Comparison of ENCODE assay signal across 8 mouse cellular contexts in the genomic region with DNA sequence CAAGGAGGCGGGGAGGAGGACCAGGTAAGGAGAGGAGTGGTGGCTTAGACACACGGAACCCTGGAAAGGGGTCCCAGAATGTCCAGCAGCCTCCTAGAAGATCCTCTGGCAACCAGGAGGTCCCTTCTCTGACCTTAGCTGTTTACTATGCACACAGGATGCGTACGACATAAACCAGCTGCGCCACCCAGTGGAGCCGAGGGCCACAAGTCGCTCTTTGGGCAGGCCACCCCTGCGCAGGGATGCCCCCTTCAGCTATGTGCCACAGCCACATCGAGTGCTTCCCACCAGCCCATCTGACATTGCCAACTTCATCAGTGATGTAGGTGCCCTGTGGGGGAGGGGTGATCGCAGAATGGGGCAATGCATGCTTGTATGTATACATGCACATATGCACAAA. TPM values are rescaled to one million over a fixed set of nuclear protein-coding genes. Genes with fewer than 3 reads are reported as not detected.
A peak's percentile ranks its signal among the peaks of the same experiment; 100 is the strongest.
DNase-seq lines count a peak whose midpoint lies in the region; ATAC-seq and TF ChIP-seq lines count a peak whose summit lies in the region.

No protein-coding gene starts in this region.

- no peak overlapping the region for H3K4me3 ChIP-seq in heart, embryonic 14.5 days (ENCODE audit: control insufficient read depth in 1 of 2, insufficient read depth in 1 of 2, low read depth in 1 of 2, low read length in 2 of 2)
- H3K4me3 ChIP-seq in CH12.LX (replicated peaks in 1 of 3; ENCODE audit: low read depth in 2 of 3, low read length in 2 of 3, poor library complexity in 1 of 3), result no peak overlapping the region
- H3K4me3 ChIP-seq in forebrain, embryonic 14.5 days (ENCODE audit: low read depth, low read length), result peak overlapping the region; percentile 17
- 0 out of 2 replicates have a peak overlapping the region, but pooled peaks have one; percentile 19 for H3K4me3 ChIP-seq in limb, embryonic 15.5 days

- peak overlapping the region; percentile 54 for H3K4me2 ChIP-seq in heart, embryonic 14.5 days (ENCODE audit: low read length)
- no peak overlapping the region for H3K4me2 ChIP-seq in CH12.LX (ENCODE audit: insufficient read depth, low read depth, poor library complexity, severe bottlenecking)
- peak overlapping the region; percentile 37 for H3K4me2 ChIP-seq in forebrain, embryonic 14.5 days (ENCODE audit: low read length)
- peak overlapping the region; percentile 42 for H3K4me2 ChIP-seq in limb, embryonic 15.5 days

- 45% methylated on average over 10 of the region's 10 CpGs for WGBS in heart, embryonic 14.5 days
- 64% methylated on average over 10 of the region's 10 CpGs for WGBS in forebrain, embryonic 14.5 days
- 74% methylated on average over 10 of the region's 10 CpGs for WGBS in limb, embryonic 15.5 days

- no peaks in the 10 kb centered on the region for H3K36me3 ChIP-seq in heart, embryonic 14.5 days (ENCODE audit: control insufficient read depth, insufficient read depth, low read length)
- no peaks in the 10 kb centered on the region for H3K36me3 ChIP-seq in CH12.LX (replicated peaks in 1 of 2; ENCODE audit: control insufficient read depth in 1 of 2, insufficient read depth in 1 of 2, low read length in 1 of 2)
- H3K36me3 ChIP-seq in forebrain, embryonic 14.5 days (ENCODE audit: control insufficient read depth, insufficient read depth, low read length), result no peaks in the 10 kb centered on the region
- H3K36me3 ChIP-seq in limb, embryonic 15.5 days, result no peaks in the 10 kb centered on the region

- H3K27ac ChIP-seq in heart, embryonic 14.5 days (replicated peaks in 1 of 2; ENCODE audit: control insufficient read depth in 1 of 2, insufficient read depth in 1 of 2, low read depth in 2 of 2, low read length in 2 of 2), result no peak overlapping the region
- no peak overlapping the region for H3K27ac ChIP-seq in CH12.LX (ENCODE audit: insufficient read depth, low read depth)
- no peak overlapping the region for H3K27ac ChIP-seq in forebrain, embryonic 14.5 days (ENCODE audit: low read depth, low read length)
- no peak overlapping the region for H3K27ac ChIP-seq in limb, embryonic 15.5 days

- no peak for ATAC-seq in heart, embryonic 14.5 days (ENCODE audit: insufficient number of reproducible peaks, insufficient read depth, low FRiP score, low read depth)
- ATAC-seq in forebrain, embryonic 14.5 days, result no peak
- no peak for ATAC-seq in limb, embryonic 15.5 days (ENCODE audit: insufficient number of reproducible peaks, low FRiP score, low TSS enrichment, low read depth)

- no peak for DNase-seq in heart, adult 9 months (ENCODE audit: low spot score in 2 of 2)
- DNase-seq in CH12.LX (ENCODE audit: extremely low read depth), result peak; percentile 21
- no peak for DNase-seq in forebrain, embryonic 14.5 days (ENCODE audit: low spot score)
- peak; percentile 45 for DNase-seq in retina, embryonic 14.5 days (ENCODE audit: low spot score)
- no peak for DNase-seq in T-cell, adult 2 months (ENCODE audit: low spot score)
- no peak for DNase-seq in left cerebral cortex, postnatal 36 days (ENCODE audit: low spot score in 2 of 2)

- in situ Hi-C loops in CH12.LX (cut with MboI; ENCODE audit: low pct_ligation_motif_present, low pct_unique_long_range_greater_than_20kb, low sequenced_read_pairs), result no loop called here

- H3K4me1 ChIP-seq in heart, embryonic 14.5 days (ENCODE audit: control insufficient read depth in 2 of 2, insufficient read depth in 2 of 2, low read length in 2 of 2), result no peaks in the 10 kb centered on the region; a peak in 1 of 4 replicates
- H3K4me1 ChIP-seq in CH12.LX (ENCODE audit: control insufficient read depth in 1 of 2, insufficient read depth in 2 of 2), result peaks cover 4 to 14% of the 10 kb centered on the region in 2 experiments; a peak in 3 of 4 replicates
- H3K4me1 ChIP-seq in forebrain, embryonic 14.5 days (ENCODE audit: control insufficient read depth, insufficient read depth, low read length), result no peaks in the 10 kb centered on the region
- H3K4me1 ChIP-seq in limb, embryonic 15.5 days, result peaks cover 7% of the 10 kb centered on the region; the same call in 1 of the 2 replicates

- intact Hi-C loops in left cerebral cortex, postnatal 36 days (cut with DNase I), result no loop called here

- no peak for TF ChIP-seq EP300 in CH12.LX (IDR thresholded peaks at IDR 0.05; ENCODE audit: low read length)

- no peaks in the 10 kb centered on the region for H3K27me3 ChIP-seq in heart, embryonic 14.5 days (ENCODE audit: control insufficient read depth, insufficient read depth, low read length)
- peaks cover 21% of the 10 kb centered on the region for H3K27me3 ChIP-seq in CH12.LX (replicated peaks)
- H3K27me3 ChIP-seq in forebrain, embryonic 14.5 days (replicated peaks; ENCODE audit: control insufficient read depth, insufficient read depth, low read length), result peaks cover 1% of the 10 kb centered on the region; the same call in 1 of the 2 replicates
- H3K27me3 ChIP-seq in limb, embryonic 15.5 days, result no peaks in the 10 kb centered on the region

- peak in 1 of 2 experiments; percentile 63; a peak in 2 of 4 replicates for TF ChIP-seq CTCF in CH12.LX (conservative IDR thresholded peaks at IDR 0.05 in 1 of 2, IDR thresholded peaks at IDR 0.05 in 1 of 2; ENCODE audit: low read depth in 2 of 2, low read length in 2 of 2)

- dilution Hi-C loops in CH12.LX (cut with MboI; ENCODE audit: extremely low pct_ligation_motif_present, extremely low pct_unique_long_range_greater_than_20kb, low sequenced_read_pairs), result no loop called here

- H3K79me2 ChIP-seq in CH12.LX (replicated peaks; ENCODE audit: control insufficient read depth, extremely low read depth, insufficient read depth, poor library complexity, severe bottlenecking), result no peaks in the 10 kb centered on the region

- no peak for TF ChIP-seq POLR2A in CH12.LX (IDR thresholded peaks at IDR 0.05; ENCODE audit: low read depth, low read length)

- H3K9me3 ChIP-seq in heart, embryonic 14.5 days (ENCODE audit: control insufficient read depth, low read length), result peaks cover 19% of the 10 kb centered on the region
- H3K9me3 ChIP-seq in CH12.LX (replicated peaks; ENCODE audit: low read length), result no peaks in the 10 kb centered on the region
- H3K9me3 ChIP-seq in forebrain, embryonic 14.5 days (replicated peaks; ENCODE audit: control insufficient read depth, low read length), result peaks cover 13% of the 10 kb centered on the region; the same call in 1 of the 2 replicates
- no peaks in the 10 kb centered on the region for H3K9me3 ChIP-seq in limb, embryonic 15.5 days

- peak; percentile 49 for TF ChIP-seq RAD21 in CH12.LX (IDR thresholded peaks at IDR 0.05; ENCODE audit: low read depth, low read length)

- no peak overlapping the region for H3K9ac ChIP-seq in heart, embryonic 14.5 days (ENCODE audit: low read length)
- H3K9ac ChIP-seq in CH12.LX (ENCODE audit: insufficient read depth, low read depth), result no peak overlapping the region
- H3K9ac ChIP-seq in forebrain, embryonic 14.5 days (ENCODE audit: low read length), result no peak overlapping the region
- H3K9ac ChIP-seq in limb, embryonic 15.5 days, result no peak overlapping the region

TF ChIP-seq in CH12.LX, 34 proteins besides CTCF, POLR2A, EP300 and RAD21:
- TF ChIP-seq SMC3 (IDR thresholded peaks at IDR 0.05; ENCODE audit: low read depth, low read length) (peak; percentile 43), KAT2A (IDR thresholded peaks at IDR 0.05; ENCODE audit: insufficient replicate concordance, low read length) (no peak)

RNA-seq across cellular contexts. Expression of a gene that starts 17.7 kb away (rescaled TPM):
- 0.05 and 0.19 TPM in 2 replicates for polyA plus RNA-seq in heart, embryonic 14.5 days (2014; fragmentation: Nextera tagmentation; extraction: Ambion mirVana)
- not detected in 2 replicates for total RNA-seq in CH12.LX (2012; rRNA removed)
- not detected in 2 replicates for total RNA-seq in CH12.LX (2014; rRNA removed)
- not detected in 2 replicates for polyA plus RNA-seq in CH12.LX (2012; ENCODE audit: insufficient read length, low read depth)
- polyA plus RNA-seq in forebrain, embryonic 14.5 days (2014; fragmentation: Nextera tagmentation; extraction: Ambion mirVana), result 0.69 and 1.4 TPM in 2 replicates
- polyA plus RNA-seq in limb, embryonic 15.5 days (2015; fragmentation: Nextera tagmentation; extraction: Ambion mirVana), result 16.5 and 33.3 TPM in 2 replicates
- under 1 TPM; 0.59 to 0.89 TPM for total RNA-seq in left cerebral cortex, postnatal 36 days (2021)

Comparison
In these comparisons a context has a peak if more than half of its experiments do, and no peak if none do; other contexts are left out.
1. H3K4me3 ChIP-seq: peak in forebrain, embryonic 14.5 days (single experiment) and limb, embryonic 15.5 days (single experiment); none in heart, embryonic 14.5 days (0 of 2) and CH12.LX (0 of 3).
2. DNase-seq: peak in CH12.LX (single experiment) and retina, embryonic 14.5 days (single experiment); none in heart, adult 9 months (0 of 2), forebrain, embryonic 14.5 days (single experiment), T-cell, adult 2 months (single experiment) and left cerebral cortex, postnatal 36 days (0 of 2).